Mouse (Mus musculus): Measurements from ENCODE around the gene Cdca5. TPM values are rescaled to one million over a fixed set of nuclear protein-coding genes. Genes with fewer than 3 reads are reported as not detected.
"Not testable (repeated sequence)": the region's sequence is repeated elsewhere in the genome, so short reads cannot be mapped to it uniquely, and the experiment has no call there.

Cdca5 gene
- polyA plus RNA-seq (2015; fragmentation: Nextera tagmentation; extraction: Ambion mirVana), result 16.5 and 16.7 TPM in 2 replicates

- under 1% methylated on average over 58 of the region's 58 CpGs for WGBS
- H3K4me3 ChIP-seq (replicated peaks; ENCODE audit: low read length), result peak within 1 kb of the TSS; percentile 77
- peaks cover 13% of the 10 kb centered on the region for H3K36me3 ChIP-seq (ENCODE audit: control insufficient read depth, insufficient read depth)
- H3K27ac ChIP-seq (ENCODE audit: low read length), result peak within 1 kb of the TSS; percentile 59
- H3K9ac ChIP-seq (replicated peaks; ENCODE audit: low read depth, low read length), result peak within 1 kb of the TSS; percentile 75
- peak within 1 kb of the TSS; percentile 91 for H3K4me2 ChIP-seq (ENCODE audit: low read length)
- peaks cover 21% of the 10 kb centered on the region for H3K4me1 ChIP-seq (replicated peaks; ENCODE audit: control insufficient read depth, insufficient read depth, low read length)
- ATAC-seq, result peak; percentile 93
- no peaks in the 10 kb centered on the region for H3K9me3 ChIP-seq (ENCODE audit: control insufficient read depth, low read length)
- H3K27me3 ChIP-seq (replicated peaks; ENCODE audit: control insufficient read depth, insufficient read depth, low read length), result no peaks in the 10 kb centered on the region
Measured at GRCm38 (mm10) chr19:6084478-6085248, at the start of gene Cdca5, which contains the start of gene Zfpl1. Cdca5 (plus strand) TSS chr19:6084983. Zfpl1 (minus strand) TSS chr19:6084956.

GRCm38 (mm10) chr19:6035966-6036585 lies 48.7 kb upstream of the Cdca5 start:
- no peak overlapping the region for H3K27ac ChIP-seq (ENCODE audit: low read length)
- no peak overlapping the region for H3K9ac ChIP-seq (replicated peaks; ENCODE audit: low read depth, low read length)
- H3K9me3 ChIP-seq (ENCODE audit: control insufficient read depth, low read length), result no peaks in the 10 kb centered on the region
- no peaks in the 10 kb centered on the region for H3K36me3 ChIP-seq (ENCODE audit: control insufficient read depth, insufficient read depth)
- no peak overlapping the region for H3K4me2 ChIP-seq (ENCODE audit: low read length)
- 81% methylated on average over 9 of the region's 9 CpGs for WGBS
- H3K27me3 ChIP-seq (replicated peaks; ENCODE audit: control insufficient read depth, insufficient read depth, low read length), result no peaks in the 10 kb centered on the region
- no peak overlapping the region for H3K4me3 ChIP-seq (replicated peaks; ENCODE audit: low read length)
- no peak for ATAC-seq
- no peaks in the 10 kb centered on the region for H3K4me1 ChIP-seq (replicated peaks; ENCODE audit: control insufficient read depth, insufficient read depth, low read length)

- Histone ChIP-seq H3K4me3 (replicated peaks; ENCODE audit: low read length) (no peak overlapping the region), H3K36me3 (ENCODE audit: control insufficient read depth, insufficient read depth) (no peaks in the 10 kb centered on the region), H3K9ac (replicated peaks; ENCODE audit: low read depth, low read length) (no peak overlapping the region), H3K27ac (ENCODE audit: low read length) (no peak overlapping the region), H3K4me2 (ENCODE audit: low read length) (no peak overlapping the region), H3K9me3 (ENCODE audit: control insufficient read depth, low read length) (no peaks in the 10 kb centered on the region), H3K4me1 (replicated peaks; ENCODE audit: control insufficient read depth, insufficient read depth, low read length) (no peaks in the 10 kb centered on the region), H3K27me3 (replicated peaks; ENCODE audit: control insufficient read depth, insufficient read depth, low read length) (no peaks in the 10 kb centered on the region)
- ATAC-seq, result no peak
Measured at GRCm38 (mm10) chr19:6037695-6038094, 47.1 kb upstream of the Cdca5 start.

GRCm38 (mm10) chr19:6038326-6038725 lies 46.5 kb upstream of the Cdca5 start:
- no peak for ATAC-seq
- H3K9ac ChIP-seq (replicated peaks; ENCODE audit: low read depth, low read length), result no peak overlapping the region
- no peaks in the 10 kb centered on the region for H3K9me3 ChIP-seq (ENCODE audit: control insufficient read depth, low read length)
- H3K4me2 ChIP-seq (ENCODE audit: low read length), result no peak overlapping the region
- H3K27ac ChIP-seq (ENCODE audit: low read length), result no peak overlapping the region
- H3K36me3 ChIP-seq (ENCODE audit: control insufficient read depth, insufficient read depth), result no peaks in the 10 kb centered on the region
- no peak overlapping the region for H3K4me3 ChIP-seq (replicated peaks; ENCODE audit: low read length)
- H3K27me3 ChIP-seq (replicated peaks; ENCODE audit: control insufficient read depth, insufficient read depth, low read length), result no peaks in the 10 kb centered on the region
- WGBS, result 78% methylated on average over 7 of the region's 7 CpGs
- no peaks in the 10 kb centered on the region for H3K4me1 ChIP-seq (replicated peaks; ENCODE audit: control insufficient read depth, insufficient read depth, low read length)

DNA sequence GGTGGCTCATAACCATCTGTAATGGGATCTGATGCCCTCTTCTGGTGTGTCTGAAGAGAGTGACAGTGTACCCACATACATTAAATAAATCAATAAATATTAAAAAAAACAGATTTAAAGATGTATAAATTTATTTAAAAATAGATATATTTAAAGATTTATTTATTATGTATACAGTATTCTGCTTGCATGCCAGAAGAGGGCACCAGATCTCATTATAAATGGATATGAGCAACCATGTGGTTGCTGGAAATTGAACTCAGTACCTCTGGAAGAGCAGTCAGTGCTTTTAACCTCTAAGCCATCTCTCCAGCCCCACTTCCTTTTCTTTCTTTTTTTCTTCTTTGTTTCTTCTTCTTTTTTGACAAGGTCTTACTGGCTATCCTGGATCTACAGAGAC lies 44.8 kb upstream of the Cdca5 start:
- Histone ChIP-seq H3K4me1 (replicated peaks; ENCODE audit: control insufficient read depth, insufficient read depth, low read length) (peaks cover under 1% of the 10 kb centered on the region), H3K4me3 (replicated peaks; ENCODE audit: low read length) (no peak overlapping the region), H3K9ac (replicated peaks; ENCODE audit: low read depth, low read length) (no peak overlapping the region), H3K36me3 (ENCODE audit: control insufficient read depth, insufficient read depth) (no peaks in the 10 kb centered on the region), H3K4me2 (ENCODE audit: low read length) (no peak overlapping the region), H3K27ac (ENCODE audit: low read length) (no peak overlapping the region), H3K9me3 (ENCODE audit: control insufficient read depth, low read length) (no peaks in the 10 kb centered on the region), H3K27me3 (replicated peaks; ENCODE audit: control insufficient read depth, insufficient read depth, low read length) (no peaks in the 10 kb centered on the region)
- ATAC-seq, result no peak

DNA sequence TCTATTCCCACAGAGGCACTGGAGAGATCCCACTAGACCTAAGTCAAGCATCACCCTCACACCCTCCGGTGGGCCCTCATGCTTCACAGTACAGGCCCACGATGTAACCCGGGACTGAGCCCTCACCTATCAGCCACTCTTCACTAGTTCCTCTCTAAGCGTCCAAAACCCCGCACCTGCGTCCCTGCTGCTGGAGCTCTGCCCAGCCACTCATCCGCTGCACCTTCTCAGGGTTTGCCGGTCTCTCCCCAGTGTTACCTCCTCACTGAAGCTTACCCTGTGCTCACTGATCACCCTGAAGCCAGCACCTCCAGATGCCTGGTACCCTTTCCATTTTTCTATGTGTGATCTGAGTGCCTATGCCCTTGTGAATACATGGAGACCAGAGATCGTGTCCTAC lies 42.5 kb upstream of the Cdca5 start:
- H3K9me3 ChIP-seq (ENCODE audit: control insufficient read depth, low read length), result no peaks in the 10 kb centered on the region

DNA sequence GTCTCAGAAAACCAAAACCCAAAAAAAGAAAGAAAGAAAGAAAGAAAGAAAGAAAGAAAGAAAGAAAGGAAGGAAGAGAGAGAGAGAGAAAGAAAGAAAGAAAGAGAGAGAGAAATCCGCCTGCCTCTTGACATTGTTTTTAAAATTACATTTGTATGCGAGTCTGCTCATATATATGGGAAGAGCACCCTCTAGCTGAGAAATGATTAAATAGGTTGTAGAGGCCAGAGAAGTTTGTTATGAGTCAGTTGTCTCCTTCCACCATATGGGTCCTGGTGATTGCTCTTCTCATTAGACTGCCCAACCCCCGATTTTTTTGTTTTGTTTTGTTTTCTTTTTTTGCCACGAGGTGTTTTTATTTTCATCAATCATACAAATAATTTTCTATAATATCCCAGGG lies 40.7 kb upstream of the Cdca5 start:
- H3K27ac ChIP-seq (ENCODE audit: low read length); H3K4me2 ChIP-seq (ENCODE audit: low read length); H3K36me3 ChIP-seq (ENCODE audit: control insufficient read depth, insufficient read depth); ATAC-seq; H3K4me3 ChIP-seq (replicated peaks; ENCODE audit: low read length); H3K9me3 ChIP-seq (ENCODE audit: control insufficient read depth, low read length); H3K9ac ChIP-seq (replicated peaks; ENCODE audit: low read depth, low read length); H3K27me3 ChIP-seq (replicated peaks; ENCODE audit: control insufficient read depth, insufficient read depth, low read length): not testable (repeated sequence)
- WGBS, result 55% methylated on average over 4 of the region's 4 CpGs
- peaks cover 19% of the 10 kb centered on the region for H3K4me1 ChIP-seq (replicated peaks; ENCODE audit: control insufficient read depth, insufficient read depth, low read length)

More for the DNA sequence above, 42.5 kb upstream of the Cdca5 start:
- ATAC-seq, result no peak
- Histone ChIP-seq H3K9ac (replicated peaks; ENCODE audit: low read depth, low read length) (no peak overlapping the region), H3K27me3 (replicated peaks; ENCODE audit: control insufficient read depth, insufficient read depth, low read length) (no peaks in the 10 kb centered on the region), H3K36me3 (ENCODE audit: control insufficient read depth, insufficient read depth) (no peaks in the 10 kb centered on the region), H3K27ac (ENCODE audit: low read length) (no peak overlapping the region), H3K4me3 (replicated peaks; ENCODE audit: low read length) (no peak overlapping the region), H3K4me2 (ENCODE audit: low read length) (no peak overlapping the region), H3K4me1 (replicated peaks; ENCODE audit: control insufficient read depth, insufficient read depth, low read length) (peaks cover 10% of the 10 kb centered on the region)
- WGBS, result 85% methylated on average over 9 of the region's 9 CpGs

DNA sequence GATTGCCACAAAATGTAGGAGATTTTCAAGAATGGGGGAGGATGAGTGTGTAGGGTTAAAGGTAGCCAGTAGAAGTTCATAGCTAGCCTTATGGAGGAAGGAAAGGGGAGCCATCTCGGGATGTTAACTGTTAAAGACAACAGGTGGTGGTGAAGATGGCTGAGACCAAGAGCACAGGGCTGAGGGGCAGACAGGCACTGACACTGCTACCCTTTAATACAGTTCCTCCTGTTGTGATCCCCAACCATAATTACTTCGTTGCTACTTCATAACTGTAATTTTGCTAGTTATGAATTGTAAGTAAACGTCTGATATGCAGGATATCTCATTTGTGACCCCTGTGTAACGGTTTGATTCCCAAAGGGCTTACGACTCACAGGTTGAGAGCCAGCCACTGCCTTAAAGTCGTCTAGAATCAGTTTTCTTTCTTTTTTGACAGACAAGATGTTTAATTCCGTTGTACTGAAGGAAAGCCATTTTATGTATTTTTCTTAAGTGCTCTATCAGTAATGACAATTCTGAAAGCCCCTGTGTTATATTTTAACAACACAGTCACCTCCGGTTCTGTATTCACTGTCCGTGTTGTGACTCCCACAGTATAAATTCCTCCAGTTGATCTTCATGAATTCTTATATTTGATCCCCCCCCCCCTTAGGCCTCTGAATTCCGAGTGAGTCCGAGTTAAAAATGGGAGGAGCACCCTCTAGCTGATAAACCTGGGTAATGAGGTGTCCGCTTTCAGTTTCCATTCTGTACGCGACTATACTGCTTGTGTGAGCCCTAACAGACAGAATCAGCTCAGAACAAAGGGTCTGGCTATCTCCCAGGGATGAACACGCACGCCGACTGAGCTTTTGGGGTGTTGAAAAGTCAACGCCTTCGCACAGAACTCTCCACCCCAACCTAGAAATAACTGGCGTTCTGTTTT lies 39.2 kb upstream of the Cdca5 start:
- ATAC-seq, result peak; percentile 36
- H3K36me3 ChIP-seq (ENCODE audit: control insufficient read depth, insufficient read depth), result peaks cover 12% of the 10 kb centered on the region
- H3K27me3 ChIP-seq (replicated peaks; ENCODE audit: control insufficient read depth, insufficient read depth, low read length), result no peaks in the 10 kb centered on the region
- peak overlapping the region; percentile 97 for H3K4me2 ChIP-seq (ENCODE audit: low read length)
- peak overlapping the region; percentile 100 for H3K27ac ChIP-seq (ENCODE audit: low read length)
- peak overlapping the region; percentile 80 for H3K4me3 ChIP-seq (replicated peaks; ENCODE audit: low read length)
- 19% methylated on average over 20 of the region's 20 CpGs for WGBS
- peaks cover 19% of the 10 kb centered on the region for H3K4me1 ChIP-seq (replicated peaks; ENCODE audit: control insufficient read depth, insufficient read depth, low read length)
- H3K9me3 ChIP-seq (ENCODE audit: control insufficient read depth, low read length), result no peaks in the 10 kb centered on the region
- peak overlapping the region; percentile 92 for H3K9ac ChIP-seq (replicated peaks; ENCODE audit: low read depth, low read length)

Data from forebrain, embryonic 16.5 days (tissue).